Mouse (Mus musculus) liver, postnatal 0 days (tissue): ENCODE measurements around the gene Osbpl9.

Experiments used
- CTCF ChIP-seq: sonication (generic); IDR thresholded peaks from 2 replicates; pipeline ENCODE4 v1.5.1; 2016; ENCODE audit warnings: antibody characterized with exemption, low read depth
- EP300 ChIP-seq: IDR thresholded peaks from 2 replicates; pipeline ENCODE4 v1.6.1; 2016; ENCODE audit warnings: antibody characterized with exemption, low read depth, mild to moderate bottlenecking

DNA sequence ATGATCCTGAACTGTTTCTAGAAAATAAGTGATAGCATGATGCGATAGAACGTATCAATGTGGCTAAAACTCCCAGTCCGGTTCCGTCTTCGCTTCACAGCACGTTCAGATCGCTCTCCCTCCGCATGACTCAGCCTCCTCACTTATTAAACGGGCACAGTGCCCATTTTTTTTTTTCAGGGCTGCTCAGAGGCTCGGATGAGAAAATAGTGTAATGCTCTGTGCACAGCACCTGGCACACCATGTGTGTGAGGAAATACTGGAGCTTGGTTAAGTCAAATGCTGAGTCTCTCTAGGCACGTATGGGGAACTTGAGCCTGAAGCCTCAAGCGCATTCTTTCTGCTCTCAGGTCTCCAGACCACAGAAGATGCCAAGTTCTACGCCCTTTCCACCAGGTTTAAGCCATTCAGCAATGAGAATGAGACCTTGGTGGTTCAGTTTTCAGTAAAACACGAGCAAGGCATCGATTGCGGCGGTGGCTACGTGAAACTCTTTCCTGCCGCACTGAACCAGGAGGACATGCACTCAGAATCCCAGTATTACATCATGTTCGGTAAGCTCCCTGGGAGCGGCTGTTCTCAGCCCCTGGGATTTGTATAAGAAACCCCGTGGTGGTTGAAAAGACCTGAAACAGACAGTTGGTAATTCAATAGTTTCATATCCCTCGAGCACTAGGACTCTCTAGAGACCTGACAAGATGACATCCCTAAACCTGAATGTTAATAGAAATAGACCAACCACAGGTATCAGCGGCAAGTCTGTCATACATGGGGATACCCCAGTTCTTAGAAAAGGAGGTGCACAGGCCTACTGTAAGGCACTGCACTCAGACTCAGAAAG, 36.6 kb upstream of the Osbpl9 start:
- TF ChIP-seq CTCF (no peak), EP300 (no peak)
